Mouse (Mus musculus): Measurements from ENCODE around the gene Gm42372. TPM values are rescaled to one million over a fixed set of nuclear protein-coding genes. Genes with fewer than 3 reads are reported as not detected.

The Gm42372 gene
- total and polyA plus RNA-seq, 3 experiments = 0.42 TPM; not detected in 2

DNA sequence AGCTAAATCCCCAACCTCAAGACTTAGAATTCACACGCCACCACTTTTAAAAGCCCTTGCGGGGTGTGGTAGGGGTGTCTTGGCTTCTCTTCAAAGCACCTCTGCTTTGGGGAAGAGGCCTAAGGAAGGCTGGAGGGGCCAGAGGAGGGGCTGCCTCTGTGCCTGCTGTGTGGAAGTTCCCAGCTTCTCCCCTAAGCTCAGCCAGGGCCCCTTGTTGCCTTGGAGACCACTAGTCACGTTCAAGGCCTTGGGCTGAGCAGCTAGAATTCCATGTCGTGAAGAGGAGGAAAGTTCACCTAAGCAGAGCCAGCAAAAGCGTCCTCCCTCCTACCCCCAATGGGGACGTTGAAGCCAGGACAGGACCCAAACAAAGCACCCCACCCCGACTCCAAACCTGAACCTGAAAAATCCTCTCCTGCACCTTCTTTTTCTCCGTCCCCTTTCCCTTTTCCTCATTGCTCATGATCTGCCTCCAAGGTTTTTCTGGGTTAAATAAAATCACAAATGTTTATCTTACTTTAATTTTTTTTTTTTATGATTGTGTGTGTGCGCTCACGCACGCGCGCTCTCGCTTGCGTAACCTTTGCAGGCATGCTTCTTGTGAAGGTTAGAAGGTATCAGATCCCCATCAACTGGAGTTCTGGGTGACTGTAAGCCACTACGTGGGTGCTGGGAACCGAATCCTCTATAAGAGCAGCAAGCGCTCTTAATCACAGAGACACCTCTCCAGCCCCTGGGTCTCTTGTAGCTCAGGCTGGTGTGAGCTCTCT is 9.0 kb downstream of the Gm42372 start:
- peaks cover 4 to 9% of the 10 kb centered on the region in 2 experiments for H3K4me1 ChIP-seq (ENCODE audit: control insufficient read depth in 1 of 2, insufficient read depth in 2 of 2, low read length in 2 of 2)

GRCm38 (mm10) chr7:16992451-16992807 is 9.5 kb downstream of the Gm42372 start, which contains the start of gene Ccdc8:
Gene Ccdc8, plus strand, starts transcription at chr7:16992708.
- no peak for DNase-seq (ENCODE audit: low read depth, low spot score)
- TF ChIP-seq POLR2AphosphoS5 (IDR thresholded peaks at IDR 0.05; ENCODE audit: borderline replicate concordance, low read depth, low read length) (no peak), MXI1 (IDR thresholded peaks at IDR 0.05; ENCODE audit: low read depth, low read length) (no peak), SMC3 (IDR thresholded peaks at IDR 0.05; ENCODE audit: low read depth, low read length) (no peak)
- Histone ChIP-seq H3K27ac (ENCODE audit: control insufficient read depth, low read depth, low read length) (no peak within 1 kb of the TSS), H3K36me3 (ENCODE audit: control insufficient read depth in 1 of 2, insufficient read depth in 2 of 2, low read length in 2 of 2) (peaks cover 0 to 11% of the 10 kb centered on the region in 2 experiments; a peak in 2 of 4 replicates), H3K4me3 (ENCODE audit: control insufficient read depth in 1 of 2, insufficient read depth in 1 of 2, low read depth in 2 of 2, low read length in 2 of 2) (no peak within 1 kb of the TSS), H3K4me1 (ENCODE audit: control insufficient read depth in 1 of 2, insufficient read depth in 2 of 2, low read length in 2 of 2) (peaks cover 4 to 9% of the 10 kb centered on the region in 2 experiments), H3K9ac (ENCODE audit: control insufficient read depth, low read depth, low read length, poor library complexity, severe bottlenecking) (no peak within 1 kb of the TSS; the same call in 1 of the 2 replicates), H3K27me3 (ENCODE audit: control insufficient read depth in 1 of 2, insufficient read depth in 2 of 2, low read length in 2 of 2) (no peaks in the 10 kb centered on the region), H3K9me3 (replicated peaks; ENCODE audit: insufficient read depth, low read length) (no peaks in the 10 kb centered on the region), H3K79me2 (ENCODE audit: control insufficient read depth, insufficient read depth, low read length, poor library complexity) (no peaks in the 10 kb centered on the region)

More for the DNA sequence above, 9.0 kb downstream of the Gm42372 start:
- peak; percentile 34 for DNase-seq (ENCODE audit: low read depth, low spot score)
- Histone ChIP-seq H3K4me3 (ENCODE audit: control insufficient read depth in 1 of 2, insufficient read depth in 1 of 2, low read depth in 2 of 2, low read length in 2 of 2) (no peak overlapping the region), H3K9ac (ENCODE audit: control insufficient read depth, low read depth, low read length, poor library complexity, severe bottlenecking) (no peak overlapping the region; the same call in 1 of the 2 replicates), H3K79me2 (ENCODE audit: control insufficient read depth, insufficient read depth, low read length, poor library complexity) (no peaks in the 10 kb centered on the region), H3K36me3 (ENCODE audit: control insufficient read depth in 1 of 2, insufficient read depth in 2 of 2, low read length in 2 of 2) (peaks cover 0 to 11% of the 10 kb centered on the region in 2 experiments; a peak in 2 of 4 replicates), H3K9me3 (replicated peaks; ENCODE audit: insufficient read depth, low read length) (no peaks in the 10 kb centered on the region), H3K27ac (ENCODE audit: control insufficient read depth, low read depth, low read length) (no peak overlapping the region), H3K27me3 (ENCODE audit: control insufficient read depth in 1 of 2, insufficient read depth in 2 of 2, low read length in 2 of 2) (no peaks in the 10 kb centered on the region)
- TF ChIP-seq USF1 (IDR thresholded peaks at IDR 0.05; ENCODE audit: low read depth, low read length) (no peak), ELF1 (IDR thresholded peaks at IDR 0.05; ENCODE audit: low read depth, low read length) (no peak), SMC3 (IDR thresholded peaks at IDR 0.05; ENCODE audit: low read depth, low read length) (no peak), TCF12 (IDR thresholded peaks at IDR 0.05; ENCODE audit: low read depth, low read length) (no peak), NRF1 (IDR thresholded peaks at IDR 0.05; ENCODE audit: insufficient read depth, low read depth, low read length, poor library complexity, severe bottlenecking) (no peak), CTCF (IDR thresholded peaks at IDR 0.05 in 2 of 3, conservative IDR thresholded peaks at IDR 0.05 in 1 of 3; ENCODE audit: control insufficient read depth in 1 of 3, insufficient read depth in 1 of 3, low read depth in 2 of 3, low read length in 3 of 3, poor library complexity in 1 of 3, severe bottlenecking in 1 of 3) (no peak), ZMIZ1 (IDR thresholded peaks at IDR 0.05; ENCODE audit: low read depth, low read length) (no peak), CHD1 (IDR thresholded peaks at IDR 0.05; ENCODE audit: low read depth, low read length) (no peak), TBP (IDR thresholded peaks at IDR 0.05; ENCODE audit: low read depth, low read length) (no peak), HCFC1 (IDR thresholded peaks at IDR 0.05; ENCODE audit: low read depth, low read length) (no peak), ZKSCAN1 (IDR thresholded peaks at IDR 0.05; ENCODE audit: low read depth, low read length) (no peak), ZC3H11A (IDR thresholded peaks at IDR 0.05; ENCODE audit: low read depth, low read length) (no peak), TAL1 (IDR thresholded peaks at IDR 0.05; ENCODE audit: low read length) (no peak), UBTF (IDR thresholded peaks at IDR 0.05; ENCODE audit: borderline replicate concordance, insufficient read depth, low read depth, low read length) (no peak), USF2 (IDR thresholded peaks at IDR 0.05; ENCODE audit: borderline replicate concordance in 1 of 2, insufficient read depth in 1 of 2, low read depth in 1 of 2, low read length in 2 of 2) (no peak), MYB (IDR thresholded peaks at IDR 0.05; ENCODE audit: low read depth, low read length) (no peak)

Measured in MEL (cell line).